Mouse (Mus musculus) brain, embryonic 14.5 days (tissue): Measurements from ENCODE around the gene Mrps15.

ENCODE experiments used
- CTCF ChIP-seq: fragments of 200-500 bp; IDR thresholded peaks from 2 replicates; pipeline ENCODE4 v1.5.1; 2012; ENCODE audit warnings: inconsistent platforms, mild to moderate bottlenecking, moderate library complexity, borderline replicate concordance; ENCODE audit not compliant: insufficient read depth, insufficient read length; ENCODE audit errors: extremely low read depth
- POLR2A ChIP-seq: fragments of 200-500 bp; IDR thresholded peaks from 2 replicates; pipeline ENCODE4 v1.6.1; 2012; ENCODE audit warnings: mild to moderate bottlenecking, inconsistent platforms, borderline replicate concordance; ENCODE audit not compliant: poor library complexity, insufficient read depth, insufficient read length, severe bottlenecking; ENCODE audit errors: extremely low read depth

- TF ChIP-seq POLR2A = no peak
- TF ChIP-seq CTCF = no peak
Measured at GRCm38 (mm10) chr4:126017676-126018332, 28.9 kb upstream of the Mrps15 start.
